Mouse (Mus musculus): ENCODE results near the gene Lpar3. TPM values are rescaled to one million over a fixed set of nuclear protein-coding genes. Genes with fewer than 3 reads are reported as not detected.
A peak's percentile ranks its signal among the peaks of the same experiment; 100 is the strongest.

The Lpar3 gene
- total RNA-seq (2021): under 1 TPM; 0.22 to 0.44 TPM
- long read RNA-seq, experiment 1, partial matches to known transcripts: 0 of 2 reads
- long read RNA-seq, experiment 1, other reads (novel, unspliced or antisense): 2 of 2 reads
- long read RNA-seq, experiment 2, partial matches to known transcripts: 0 of 4 reads
- long read RNA-seq, experiment 2, other reads (novel, unspliced or antisense): 3 of 4 reads

GRCm38 (mm10) chr3:146220776-146221486 lies at the start of gene Lpar3:
Gene Lpar3 (plus strand): TSS chr3:146220963.
- Histone ChIP-seq H3K27ac (no peak within 1 kb of the TSS), H3K4me3 (peak within 1 kb of the TSS; percentile 42)
- DNase-seq (ENCODE audit: low spot score in 2 of 2): peak in 1 of 2 experiments; percentile 37
- TF ChIP-seq CTCF (conservative IDR thresholded peaks at IDR 0.05): peak; percentile 72

DNA sequence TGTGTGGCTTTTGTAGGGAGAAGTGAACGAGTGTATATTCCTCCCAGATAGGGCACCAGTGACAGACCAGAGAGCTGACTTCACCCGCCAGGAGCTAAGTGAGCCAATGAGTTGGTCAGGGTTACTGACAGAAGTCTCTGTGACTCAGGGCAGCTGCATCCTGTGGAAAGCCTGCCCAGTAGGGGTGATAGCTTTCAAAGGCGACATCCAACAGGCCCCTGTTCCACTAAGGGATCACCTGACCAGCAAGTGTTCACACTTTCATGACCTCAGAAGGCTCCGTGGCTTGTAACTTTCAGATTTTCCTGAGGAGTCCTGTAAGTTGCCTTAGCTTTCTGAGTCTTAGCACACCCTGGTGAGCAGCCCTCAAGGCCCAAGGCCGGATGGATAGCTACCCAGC lies 47.7 kb upstream of the Lpar3 start:
- no peak for DNase-seq (ENCODE audit: low spot score in 2 of 2)
- TF ChIP-seq CTCF (conservative IDR thresholded peaks at IDR 0.05): no peak
- H3K4me3 ChIP-seq: no peak overlapping the region
- no peak overlapping the region for H3K27ac ChIP-seq

DNA sequence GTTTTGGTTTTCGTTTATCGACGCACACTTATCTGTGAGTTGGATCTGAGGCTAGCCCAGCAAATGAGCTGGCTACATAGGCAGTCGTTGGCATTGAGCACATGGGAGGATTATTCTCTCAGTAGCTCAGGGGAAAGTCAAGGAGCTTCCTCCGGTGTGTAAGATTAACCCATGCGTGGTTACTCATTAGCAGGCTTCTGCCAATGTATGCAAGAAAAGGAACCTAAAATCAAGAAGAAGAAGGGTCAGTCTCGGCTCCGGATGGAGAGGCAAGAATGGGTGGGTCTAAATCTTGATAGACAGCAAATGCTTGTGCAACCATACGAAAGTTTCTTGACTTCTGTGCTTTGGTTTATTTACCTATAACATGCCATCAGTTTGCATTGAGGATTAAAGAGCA lies 46.5 kb upstream of the Lpar3 start:
- no peak for TF ChIP-seq CTCF (conservative IDR thresholded peaks at IDR 0.05)

DNA sequence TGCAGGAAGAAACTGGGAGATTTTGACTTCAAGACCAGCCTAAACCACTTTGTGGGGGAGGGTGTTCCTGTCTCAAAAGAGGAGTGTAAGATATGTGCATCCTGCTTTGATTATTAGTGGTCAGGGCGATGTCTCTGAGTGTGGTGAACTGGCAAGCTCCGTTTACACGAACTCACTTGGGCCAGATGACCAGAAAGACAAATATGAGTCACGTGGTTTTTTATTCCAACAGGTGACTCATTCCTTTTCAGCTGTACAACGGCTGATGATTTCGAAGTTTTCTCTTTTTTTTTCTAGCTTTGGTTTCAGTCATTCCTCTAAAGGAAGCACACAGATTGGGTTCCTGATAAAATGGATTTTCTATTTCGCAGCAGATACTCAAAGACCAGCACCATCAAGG lies 43.5 kb upstream of the Lpar3 start:
- TF ChIP-seq CTCF (conservative IDR thresholded peaks at IDR 0.05): no peak
- no peak overlapping the region for H3K4me3 ChIP-seq
- no peak for DNase-seq (ENCODE audit: low spot score in 2 of 2)

More for the DNA sequence above, 46.5 kb upstream of the Lpar3 start:
- DNase-seq (ENCODE audit: low spot score in 2 of 2): no peak
- Histone ChIP-seq H3K4me3 (no peak overlapping the region), H3K27ac (no peak overlapping the region)

DNA sequence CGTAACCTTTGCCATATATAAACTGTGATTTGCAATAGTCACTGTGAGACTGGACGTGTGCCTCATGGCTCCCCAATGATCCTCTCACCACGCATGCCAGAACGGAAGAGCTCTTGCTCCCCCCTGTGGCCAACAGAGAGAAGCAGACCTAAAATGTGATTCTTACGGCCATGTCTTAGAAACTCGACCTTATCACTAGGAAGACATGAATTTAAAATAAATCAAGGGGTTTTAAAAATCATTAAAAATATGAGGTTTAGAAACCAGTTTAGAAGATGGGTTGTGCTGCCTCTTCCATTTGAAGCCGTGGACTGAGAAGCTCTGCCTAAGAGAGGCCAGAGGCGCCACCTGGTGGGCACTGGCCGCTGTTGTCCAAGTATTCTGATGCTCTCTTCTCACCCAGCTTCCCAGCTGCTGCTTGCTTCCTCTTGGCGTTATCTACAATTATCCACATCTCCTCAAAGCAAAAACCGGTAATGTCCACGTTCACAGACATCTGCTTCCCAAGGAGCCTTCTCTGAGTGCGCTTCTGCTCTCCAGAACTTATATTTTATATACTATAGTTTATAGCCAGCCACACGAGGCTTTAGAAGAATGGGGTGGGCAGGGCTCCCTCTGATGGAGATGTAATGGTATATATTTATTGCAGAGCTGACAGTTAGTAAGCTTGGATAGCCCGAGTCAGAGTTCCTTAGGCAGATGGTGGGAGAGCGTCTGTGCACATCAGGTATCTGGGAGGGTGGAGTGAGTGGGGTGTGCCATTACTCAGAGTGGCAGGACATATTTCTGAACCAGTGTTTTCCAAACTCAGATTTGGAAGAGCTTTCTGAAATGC lies 42.8 kb upstream of the Lpar3 start:
- peak overlapping the region; percentile 64; the same call in 1 of the 2 replicates for H3K27ac ChIP-seq
- DNase-seq (ENCODE audit: low spot score in 2 of 2): peak; percentile 78 to 84
- H3K4me3 ChIP-seq: peak overlapping the region; percentile 48
- peak; percentile 92 for TF ChIP-seq CTCF (conservative IDR thresholded peaks at IDR 0.05)

More for the DNA sequence above, 43.5 kb upstream of the Lpar3 start:
- no peak overlapping the region for H3K27ac ChIP-seq

DNA sequence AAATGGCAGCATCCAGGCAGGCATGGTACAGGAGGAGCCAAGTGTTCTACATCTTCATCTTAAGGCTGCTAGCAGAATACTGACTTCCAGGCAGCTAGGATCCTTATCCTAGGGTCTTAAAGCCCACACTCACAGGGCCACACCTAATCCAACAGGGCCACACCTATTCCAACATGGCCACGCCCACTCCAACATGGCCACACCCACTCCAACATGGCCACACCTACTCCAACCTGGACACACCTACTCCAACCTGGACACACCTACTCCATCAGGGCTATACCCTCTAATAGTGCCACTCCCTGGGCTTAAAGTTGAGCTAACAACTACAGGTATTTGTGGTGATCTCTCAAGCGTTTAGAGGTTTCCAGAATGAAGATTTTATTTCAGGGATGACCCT lies 40.4 kb upstream of the Lpar3 start:
- Histone ChIP-seq H3K27ac (no peak overlapping the region), H3K4me3 (no peak overlapping the region)
- no peak for TF ChIP-seq CTCF (conservative IDR thresholded peaks at IDR 0.05)
- DNase-seq (ENCODE audit: low spot score in 2 of 2): no peak

DNA sequence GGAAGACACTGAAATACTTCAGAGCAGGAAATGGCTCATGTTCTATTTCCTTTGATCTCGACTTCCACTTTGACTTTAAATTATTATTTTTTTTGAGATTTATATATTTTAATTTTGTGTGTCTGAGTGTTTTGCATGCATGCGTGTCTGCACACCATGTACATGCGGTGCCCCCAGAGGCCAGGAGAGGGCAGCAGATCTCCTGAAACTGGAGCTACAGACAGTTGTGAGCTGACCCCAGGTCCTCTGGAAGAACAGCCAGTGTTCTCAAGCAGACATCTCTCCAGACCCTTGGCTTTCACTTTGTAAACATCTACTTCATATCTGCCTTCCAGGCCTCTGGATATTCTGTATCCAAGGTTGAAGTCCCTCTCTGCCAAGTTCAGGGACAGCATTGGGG lies 39.8 kb upstream of the Lpar3 start:
- Histone ChIP-seq H3K27ac (no peak overlapping the region), H3K4me3 (no peak overlapping the region)
- DNase-seq (ENCODE audit: low spot score in 2 of 2): peak in 1 of 2 experiments; percentile 54
- peak; percentile 81 for TF ChIP-seq CTCF (conservative IDR thresholded peaks at IDR 0.05)

- no peak overlapping the region for H3K27ac ChIP-seq
- H3K4me3 ChIP-seq: no peak overlapping the region
- peak; percentile 98 for TF ChIP-seq CTCF (conservative IDR thresholded peaks at IDR 0.05)
- DNase-seq (ENCODE audit: low spot score in 2 of 2): peak; percentile 55 to 75
Observed at GRCm38 (mm10) chr3:146184992-146185657, 35.6 kb upstream of the Lpar3 start.

- no peak for DNase-seq (ENCODE audit: low spot score in 2 of 2)
- TF ChIP-seq CTCF (conservative IDR thresholded peaks at IDR 0.05): no peak
- Histone ChIP-seq H3K27ac (no peak overlapping the region), H3K4me3 (no peak overlapping the region)
Observed at GRCm38 (mm10) chr3:146186033-146186432, 34.7 kb upstream of the Lpar3 start.

GRCm38 (mm10) chr3:146189933-146190332 lies 30.8 kb upstream of the Lpar3 start:
- H3K4me3 ChIP-seq: no peak overlapping the region
- no peak overlapping the region for H3K27ac ChIP-seq
- no peak for DNase-seq (ENCODE audit: low spot score in 2 of 2)
- TF ChIP-seq CTCF (conservative IDR thresholded peaks at IDR 0.05): peak; percentile 27

GRCm38 (mm10) chr3:146192507-146192906 lies 28.3 kb upstream of the Lpar3 start:
- H3K4me3 ChIP-seq: no peak overlapping the region
- TF ChIP-seq CTCF (conservative IDR thresholded peaks at IDR 0.05): no peak
- DNase-seq (ENCODE audit: low spot score in 2 of 2): no peak
- no peak overlapping the region for H3K27ac ChIP-seq

GRCm38 (mm10) chr3:146195153-146195552 lies 25.6 kb upstream of the Lpar3 start:
- no peak for DNase-seq (ENCODE audit: low spot score in 2 of 2)
- no peak for TF ChIP-seq CTCF (conservative IDR thresholded peaks at IDR 0.05)
- no peak overlapping the region for H3K27ac ChIP-seq
- no peak overlapping the region for H3K4me3 ChIP-seq

GRCm38 (mm10) chr3:146196301-146196700 lies 24.5 kb upstream of the Lpar3 start:
- no peak overlapping the region for H3K4me3 ChIP-seq
- TF ChIP-seq CTCF (conservative IDR thresholded peaks at IDR 0.05): no peak
- DNase-seq (ENCODE audit: low spot score in 2 of 2): no peak

More at GRCm38 (mm10) chr3:146196301-146196700, 24.5 kb upstream of the Lpar3 start:
- no peak overlapping the region for H3K27ac ChIP-seq
